Mouse (Mus musculus) liver, embryonic 14.5 days (tissue): ENCODE results near the gene Chka. TPM values are rescaled to one million over a fixed set of nuclear protein-coding genes. Genes with fewer than 3 reads are reported as not detected.

Experiments
- ATAC-seq: fragments of 200-750 bp; cut with Nextera tagmentation; 2 replicates; pipeline ENCODE4 v1.8.0; 2017; ENCODE audit warnings: moderate number of reproducible peaks, mild to moderate bottlenecking, moderate library complexity; ENCODE audit not compliant: insufficient read depth
- DNase-seq, 3 experiments: peaks; one replicate each; pipeline ENCODE4 v3.0.0-alpha.2; 2012 to 2013; ENCODE audit warnings: low read depth in 3 of 3, low spot score in 3 of 3
- H3K27ac ChIP-seq: fragments of 300-500 bp; sonication (generic); 2 replicates; pipeline ENCODE4 v1.5.1; 2014; ENCODE audit warnings: moderate library complexity, mild to moderate bottlenecking, control low read depth, inconsistent platforms
- H3K27me3 ChIP-seq: fragments of 300-500 bp; sonication (generic); 2 replicates; pipeline ENCODE4 v1.6.1; 2014; ENCODE audit warnings: mild to moderate bottlenecking, low read length, moderate library complexity; ENCODE audit not compliant: control insufficient read depth, insufficient read depth
- H3K36me3 ChIP-seq: fragments of 300-500 bp; sonication (generic); replicated peaks from 2 replicates; pipeline ENCODE4 v1.6.1; 2014; ENCODE audit warnings: low read depth; ENCODE audit not compliant: control insufficient read depth, insufficient read depth
- H3K4me1 ChIP-seq, 2 experiments: fragments of 200-500 bp in 1 of 2; fragments of 300-500 bp in 1 of 2; sonication (generic) in 1 of 2; replicated peaks; 2 replicates each; pipeline ENCODE4 v1.6.1; 2012 to 2014; ENCODE audit warnings: antibody characterized with exemption in 1 of 2, inconsistent platforms in 1 of 2, low read length in 1 of 2; ENCODE audit not compliant: control insufficient read depth in 2 of 2, insufficient read depth in 2 of 2
- H3K4me2 ChIP-seq: fragments of 300-500 bp; sonication (generic); 2 replicates; pipeline ENCODE4 v1.6.1; 2014; ENCODE audit warnings: low read depth, mild to moderate bottlenecking, control low read depth, moderate library complexity
- H3K4me3 ChIP-seq, 2 experiments: fragments of 200-500 bp in 1 of 2; fragments of 300-500 bp in 1 of 2; sonication (generic) in 1 of 2; 2 replicates each; pipeline ENCODE4 v1.5.1; 2012 to 2014; ENCODE audit warnings: low read depth in 2 of 2, low read length in 2 of 2, mild to moderate bottlenecking in 2 of 2, control low read depth in 1 of 2, inconsistent platforms in 1 of 2, moderate library complexity in 1 of 2; ENCODE audit not compliant: insufficient read depth in 1 of 2
- H3K9ac ChIP-seq: fragments of 300-500 bp; sonication (generic); replicated peaks from 2 replicates; pipeline ENCODE4 v1.6.1; 2014; ENCODE audit warnings: mild to moderate bottlenecking, control low read depth, moderate library complexity
- H3K9me3 ChIP-seq: fragments of 300-500 bp; sonication (generic); 2 replicates; pipeline ENCODE4 v1.6.1; 2016; ENCODE audit warnings: low read length, mixed read lengths; ENCODE audit not compliant: control insufficient read depth
- CTCF ChIP-seq: IDR thresholded peaks from 2 replicates; pipeline ENCODE4 v1.5.1; 2016; ENCODE audit warnings: antibody characterized with exemption, low read depth, control low read depth
- EP300 ChIP-seq: IDR thresholded peaks from 2 replicates; pipeline ENCODE4 v1.6.1; 2016; ENCODE audit warnings: antibody characterized with exemption, low read depth
- WGBS: fragments of 180-500 bp; shearing (Covaris S2); extraction: QIAGEN DNeasy Blood & Tissue Kit; methylation state at CpG from one replicate; pipeline ENCODE4 v1.1.7; 2014; ENCODE audit not compliant: insufficient replicate concordance; 5-methylcytosine and 5-hydroxymethylcytosine counted together
- polyA plus RNA-seq, 2 experiments: library from polyadenylated mRNA; depleted of rRNA in 1 of 2; stranded (reverse) in 1 of 2; unstranded in 1 of 2; fragments of >200 nt; fragmentation: Nextera tagmentation in 1 of 2; extraction: Ambion mirVana in 1 of 2; gene quantifications; 2 replicates each; pipeline versions ENCODE4 v1.2.1 to v1.2.3; 2012 to 2014

Chka gene
- polyA plus RNA-seq, 2 experiments, result 10.3 to 17.0 TPM

DNA sequence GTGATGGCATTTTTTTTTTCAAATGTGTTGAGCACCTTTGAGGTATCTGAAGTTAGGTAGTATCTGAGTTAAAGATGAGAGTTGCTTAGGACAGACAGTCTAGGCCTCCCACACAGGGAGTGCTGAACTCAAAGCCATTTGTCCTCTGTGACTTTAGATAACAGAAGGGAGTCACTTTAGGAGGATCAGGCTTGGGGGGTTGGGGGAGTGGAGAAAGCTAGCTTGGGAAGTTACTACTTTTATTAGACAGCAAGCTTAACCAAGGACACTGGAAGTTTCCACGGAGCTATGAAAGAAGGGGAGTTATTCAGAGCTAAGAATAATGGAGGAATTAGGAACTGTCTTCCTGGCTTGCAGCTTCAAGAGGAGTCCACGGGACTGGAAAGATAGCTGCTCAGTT lies 32.5 kb upstream of the Chka start:
- no peak for DNase-seq
- Histone ChIP-seq H3K4me2 (no peak overlapping the region), H3K9ac (no peak overlapping the region), H3K9me3 (no peaks in the 10 kb centered on the region), H3K27ac (no peak overlapping the region), H3K36me3 (peaks cover 4% of the 10 kb centered on the region), H3K27me3 (no peaks in the 10 kb centered on the region), H3K4me1 (peaks cover 0 to 4% of the 10 kb centered on the region in 2 experiments; a peak in 2 of 4 replicates), H3K4me3 (no peak overlapping the region)
- no peak for TF ChIP-seq EP300
- TF ChIP-seq CTCF, result no peak
- 61% methylated on average over 2 of the region's 2 CpGs for WGBS
- no peak for ATAC-seq

DNA sequence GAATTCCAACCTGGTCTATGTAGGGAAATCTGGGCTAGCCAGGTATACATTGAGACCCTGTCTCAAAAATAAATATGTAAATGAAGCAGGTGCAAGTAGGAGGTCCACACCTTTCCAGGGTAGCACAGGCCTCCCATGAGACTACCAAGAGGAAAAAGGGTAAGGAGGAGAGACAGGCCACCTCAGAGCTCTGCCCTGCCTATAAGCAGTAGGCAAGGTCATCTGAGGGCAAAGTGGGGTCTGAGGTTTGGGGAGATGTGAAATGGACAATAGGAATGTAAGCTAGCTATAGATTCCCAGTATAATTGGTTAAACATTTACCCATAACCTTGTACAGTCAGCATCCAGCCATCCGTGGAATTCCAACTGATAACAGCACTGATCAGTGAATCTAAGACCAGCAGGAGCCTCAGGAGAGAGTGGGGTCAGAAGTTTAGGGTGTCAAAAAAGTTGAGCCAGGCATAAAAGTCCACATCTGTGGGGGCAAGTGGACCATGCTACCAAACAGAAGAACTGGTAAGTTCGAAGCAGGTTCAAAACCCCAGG lies 31.6 kb upstream of the Chka start:
- H3K9me3 ChIP-seq, result no peaks in the 10 kb centered on the region
- no peak overlapping the region for H3K4me2 ChIP-seq
- no peak for ATAC-seq
- H3K4me1 ChIP-seq, result peaks cover 0 to 4% of the 10 kb centered on the region in 2 experiments; a peak in 2 of 4 replicates
- DNase-seq, result no peak
- H3K36me3 ChIP-seq, result no peaks in the 10 kb centered on the region
- H3K4me3 ChIP-seq, result no peak overlapping the region
- no peaks in the 10 kb centered on the region for H3K27me3 ChIP-seq
- no peak overlapping the region for H3K27ac ChIP-seq
- no peak for TF ChIP-seq EP300
- TF ChIP-seq CTCF, result no peak
- 55% methylated on average over 2 of the region's 2 CpGs for WGBS
- H3K9ac ChIP-seq, result no peak overlapping the region

DNA sequence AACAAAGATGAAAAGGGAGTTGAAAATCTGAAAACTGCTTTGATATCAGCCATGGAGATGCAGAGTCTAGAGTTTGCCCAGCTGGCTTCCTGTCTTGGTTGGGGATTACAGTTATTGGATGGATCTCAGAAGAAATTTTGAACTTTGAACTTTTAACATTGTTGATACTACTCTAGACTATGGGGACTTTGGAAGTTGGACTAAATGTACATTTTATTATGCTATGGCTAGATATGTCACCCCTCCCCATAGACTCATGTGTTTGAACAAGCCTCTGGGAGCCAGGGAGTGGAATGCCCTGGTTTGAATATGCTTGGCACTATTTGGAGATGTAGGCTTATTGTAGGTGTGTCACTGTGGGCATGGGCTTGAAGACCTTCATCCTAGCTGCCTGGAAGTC lies 26.5 kb upstream of the Chka start:
- H3K9me3 ChIP-seq, result no peaks in the 10 kb centered on the region
- H3K4me2 ChIP-seq, result no peak overlapping the region
- no peak for DNase-seq
- no peak overlapping the region for H3K27ac ChIP-seq
- TF ChIP-seq EP300, result no peak
- no peak for TF ChIP-seq CTCF
- H3K36me3 ChIP-seq, result no peaks in the 10 kb centered on the region
- H3K27me3 ChIP-seq, result no peaks in the 10 kb centered on the region
- ATAC-seq, result no peak
- no peak overlapping the region for H3K4me3 ChIP-seq
- H3K9ac ChIP-seq, result no peak overlapping the region
- H3K4me1 ChIP-seq, result peaks cover 0 to 4% of the 10 kb centered on the region in 2 experiments; a peak in 2 of 4 replicates

DNA sequence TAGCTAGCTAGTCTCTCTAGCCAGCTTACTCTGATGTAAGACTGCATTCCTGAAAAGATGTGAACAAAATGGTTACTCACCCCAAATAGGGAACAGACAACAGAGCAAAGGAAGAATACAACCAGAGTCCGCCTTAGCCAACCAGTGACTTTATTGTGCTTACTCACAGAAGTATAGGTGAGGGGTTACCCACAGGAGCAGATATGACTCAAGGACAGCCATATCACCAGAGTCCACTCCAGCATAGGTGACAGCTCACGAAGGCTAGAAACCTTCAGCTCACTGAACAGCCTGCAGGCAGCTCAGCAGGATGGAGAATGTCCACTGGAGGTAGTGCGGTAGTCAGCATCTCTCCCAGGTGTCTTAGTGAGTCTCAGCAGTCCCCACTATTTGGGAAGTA lies 21.7 kb upstream of the Chka start:
- DNase-seq (no peak), ATAC-seq (no peak)
- H3K4me3 ChIP-seq, result no peak overlapping the region
- H3K9me3 ChIP-seq, result no peaks in the 10 kb centered on the region
- H3K27me3 ChIP-seq, result no peaks in the 10 kb centered on the region
- H3K4me1 ChIP-seq, result peaks cover 9 to 10% of the 10 kb centered on the region in 2 experiments
- no peak overlapping the region for H3K4me2 ChIP-seq
- H3K36me3 ChIP-seq, result no peaks in the 10 kb centered on the region
- TF ChIP-seq CTCF, result no peak
- TF ChIP-seq EP300, result no peak
- 62% methylated on average over 3 of the region's 3 CpGs for WGBS
- no peak overlapping the region for H3K9ac ChIP-seq
- no peak overlapping the region for H3K27ac ChIP-seq

DNA sequence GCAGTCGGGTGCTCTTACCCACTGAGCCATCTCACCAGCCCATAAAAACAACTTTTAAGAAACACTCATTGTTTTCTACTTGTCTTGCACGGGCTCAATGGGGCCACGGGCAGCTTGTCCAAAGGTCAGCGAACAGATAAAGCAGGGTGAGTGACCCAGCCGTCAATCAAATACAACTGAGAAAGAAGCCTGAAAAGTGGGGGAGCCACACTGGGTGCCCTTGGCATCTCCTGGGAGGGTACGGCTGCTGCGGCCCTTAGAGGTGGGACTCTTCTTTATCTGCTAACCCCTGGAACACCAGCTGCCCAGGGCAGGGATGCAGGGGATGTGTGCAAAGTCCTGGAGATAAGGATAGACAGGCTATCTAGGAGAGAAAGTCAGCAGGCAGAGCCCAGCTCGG lies 19.9 kb upstream of the Chka start:
- peak; percentile 84 for ATAC-seq

More for the DNA sequence above, 19.9 kb upstream of the Chka start:
- 37% methylated on average over 8 of the region's 8 CpGs for WGBS
- peaks cover 9 to 17% of the 10 kb centered on the region in 2 experiments for H3K4me1 ChIP-seq
- H3K27ac ChIP-seq, result no peak overlapping the region
- DNase-seq, result peak; percentile 49 to 54 (median 54)
- no peak overlapping the region for H3K9ac ChIP-seq
- TF ChIP-seq EP300, result peak; percentile 67
- TF ChIP-seq CTCF, result no peak
- no peak overlapping the region for H3K4me3 ChIP-seq
- H3K9me3 ChIP-seq, result no peaks in the 10 kb centered on the region
- H3K4me2 ChIP-seq, result no peak overlapping the region
- no peaks in the 10 kb centered on the region for H3K36me3 ChIP-seq
- no peaks in the 10 kb centered on the region for H3K27me3 ChIP-seq
